Mouse (Mus musculus): ENCODE measurements at regions not wholly inside any gene's neighbourhood (a gene's known extent, or its start where the extent isn't known, plus 50 kb on each side); places are given as distances from the start of the nearest gene placed in this dataset.

GRCm38 (mm10) chr9:30021981-30022380, 59.0 kb upstream of the Ntm start:
- no peak for DNase-seq

GRCm38 (mm10) chr9:30025275-30025674, 62.3 kb upstream of the Ntm start:
- DNase-seq, result no peak

- no peak for DNase-seq
These were observed 64.0 kb upstream of the Ntm start for GRCm38 (mm10) chr9:30026939-30027338.

- no peak for DNase-seq
These were observed 77.5 kb upstream of the Ntm start for GRCm38 (mm10) chr9:30040396-30040795.

- no peak for DNase-seq
These were observed 101.6 kb upstream of the Ntm start for GRCm38 (mm10) chr9:30064551-30064950.

- DNase-seq, result no peak
These were observed 105.0 kb upstream of the Ntm start for GRCm38 (mm10) chr9:30067980-30068379.

- DNase-seq, result no peak
These were observed 112.3 kb upstream of the Ntm start for GRCm38 (mm10) chr9:30075233-30075632.

GRCm38 (mm10) chr9:30076006-30076405, 113.1 kb upstream of the Ntm start:
- no peak for DNase-seq

- no peak for DNase-seq
These were observed 113.5 kb upstream of the Ntm start for GRCm38 (mm10) chr9:30076482-30076881.

GRCm38 (mm10) chr9:30101942-30102341, 139.0 kb upstream of the Ntm start:
- no peak for DNase-seq

GRCm38 (mm10) chr9:30122371-30122770, 159.4 kb upstream of the Ntm start:
- no peak for DNase-seq

GRCm38 (mm10) chr9:30129151-30129550, 166.2 kb upstream of the Ntm start:
- no peak for DNase-seq

- no peak for DNase-seq
These were observed 168.7 kb upstream of the Ntm start for GRCm38 (mm10) chr9:30131626-30132025.

GRCm38 (mm10) chr9:30134303-30134702, 171.4 kb upstream of the Ntm start:
- no peak for DNase-seq

- DNase-seq, result peak; percentile 92
These were observed 174.8 kb upstream of the Ntm start for GRCm38 (mm10) chr9:30137611-30138287.

GRCm38 (mm10) chr9:30140188-30140587, 177.2 kb upstream of the Ntm start:
- DNase-seq, result peak; percentile 82

GRCm38 (mm10) chr9:30141186-30141585, 178.2 kb upstream of the Ntm start:
- no peak for DNase-seq

GRCm38 (mm10) chr9:30142806-30143458, 180.0 kb upstream of the Ntm start:
- no peak for DNase-seq

GRCm38 (mm10) chr9:30149481-30150468, 186.8 kb upstream of the Ntm start:
- DNase-seq, result no peak

- no peak for DNase-seq
These were observed 188.2 kb upstream of the Ntm start for GRCm38 (mm10) chr9:30151173-30151572.

- DNase-seq, result no peak
These were observed 203.4 kb upstream of the Ntm start for GRCm38 (mm10) chr9:30166235-30166752.

GRCm38 (mm10) chr9:30167223-30167622, 204.3 kb upstream of the Ntm start:
- DNase-seq, result no peak

- no peak for DNase-seq
These were observed 211.7 kb upstream of the Ntm start for GRCm38 (mm10) chr9:30174646-30175045.
